Mouse (Mus musculus) olfactory bulb, adult 2 months (tissue): ENCODE results near the gene Gm20547.

Experiments used
- CTCF ChIP-seq: fragments of 200-500 bp; IDR thresholded peaks from 2 replicates; pipeline ENCODE4 v1.5.1; 2012; ENCODE audit warnings: low read depth, mild to moderate bottlenecking, low read length, moderate library complexity; ENCODE audit not compliant: insufficient read depth
- POLR2A ChIP-seq: fragments of 200-500 bp; IDR thresholded peaks from 2 replicates; pipeline ENCODE4 v1.6.1; 2012; ENCODE audit warnings: mild to moderate bottlenecking, low read depth, low read length, moderate library complexity; ENCODE audit not compliant: insufficient read depth

- TF ChIP-seq POLR2A (no peak), CTCF (peak; percentile 91)
These were observed 30.1 kb upstream of the Gm20547 start for GRCm38 (mm10) chr17:34911945-34912351.
